Mouse (Mus musculus): ENCODE measurements at regions not wholly inside any gene's neighbourhood (a gene's known extent, or its start where the extent isn't known, plus 50 kb on each side); places are given as distances from the start of the nearest gene placed in this dataset.

- no peaks in the 10 kb centered on the region for H3K79me2 ChIP-seq (ENCODE audit: control insufficient read depth, insufficient read depth)
- H3K36me3 ChIP-seq (ENCODE audit: control insufficient read depth, insufficient read depth) = no peaks in the 10 kb centered on the region
- no peak overlapping the region for H3K4me2 ChIP-seq (ENCODE audit: low read depth)
- no peaks in the 10 kb centered on the region for H3K27me3 ChIP-seq (ENCODE audit: control insufficient read depth, insufficient read depth, insufficient read length)
- no peak overlapping the region for H3K4me3 ChIP-seq
- TF ChIP-seq POLR2AphosphoS2 (IDR thresholded peaks at IDR 0.05; ENCODE audit: insufficient read length, low read depth) = no peak
- TF ChIP-seq USF1 (IDR thresholded peaks at IDR 0.05; ENCODE audit: low read depth) = no peak
- peak in 1 of 3 experiments; percentile 64 for TF ChIP-seq MYOG (IDR thresholded peaks at IDR 0.05; ENCODE audit: control insufficient read depth in 1 of 3, insufficient read depth in 1 of 3, insufficient read length in 2 of 3, low read depth in 2 of 3)
- TF ChIP-seq E2F4 (IDR thresholded peaks at IDR 0.05; ENCODE audit: insufficient read depth) = no peak
- peak in 2 of 3 experiments; percentile 36 to 59 for TF ChIP-seq MYOD1 (IDR thresholded peaks at IDR 0.05; ENCODE audit: control insufficient read depth in 1 of 3, insufficient read length in 2 of 3, low read depth in 2 of 3)
- no peak for TF ChIP-seq TCF3 (IDR thresholded peaks at IDR 0.05; ENCODE audit: insufficient read length, low read depth)
- no peak overlapping the region for H3ac ChIP-seq (ENCODE audit: control insufficient read depth, insufficient read length)
These were observed 129.9 kb upstream of the Eya4 start for GRCm38 (mm10) chr10:23480474-23480873.

DNA sequence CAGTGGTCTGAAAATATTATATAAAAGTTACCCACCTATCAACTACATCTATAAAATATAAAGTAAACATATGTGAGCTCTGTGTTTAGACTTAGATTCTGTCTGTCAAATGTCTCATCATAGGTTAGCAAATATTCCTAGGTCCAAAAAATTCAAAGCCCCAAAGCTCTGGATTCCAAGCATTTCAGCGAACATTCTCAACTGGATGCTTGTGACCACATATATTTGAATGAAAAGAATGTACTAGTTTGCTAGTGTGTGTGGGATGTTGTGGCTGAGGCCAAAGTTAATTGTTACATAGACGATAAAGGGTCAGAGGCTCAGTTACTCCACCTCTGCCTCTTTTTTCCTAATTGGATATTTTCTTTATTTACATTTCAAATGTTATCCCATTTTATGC is 128.3 kb upstream of the Eya4 start:
- Histone ChIP-seq H3K79me2 (ENCODE audit: control insufficient read depth, insufficient read depth) (no peaks in the 10 kb centered on the region), H3K4me2 (ENCODE audit: low read depth) (no peak overlapping the region), H3K4me3 (no peak overlapping the region), H3K27me3 (ENCODE audit: control insufficient read depth, insufficient read depth, insufficient read length) (no peaks in the 10 kb centered on the region), H3ac (ENCODE audit: control insufficient read depth, insufficient read length) (no peak overlapping the region), H3K36me3 (ENCODE audit: control insufficient read depth, insufficient read depth) (no peaks in the 10 kb centered on the region)
- TF ChIP-seq MYOD1 (IDR thresholded peaks at IDR 0.05; ENCODE audit: control insufficient read depth in 1 of 3, insufficient read length in 2 of 3, low read depth in 2 of 3) (no peak), TCF12 (IDR thresholded peaks at IDR 0.05; ENCODE audit: insufficient read depth, poor library complexity, severe bottlenecking) (no peak), MAX (IDR thresholded peaks at IDR 0.05; ENCODE audit: low read depth) (no peak), POLR2A (IDR thresholded peaks at IDR 0.05; ENCODE audit: insufficient read length, low read depth) (no peak), SRF (IDR thresholded peaks at IDR 0.05; ENCODE audit: control insufficient read depth, insufficient read length, low read depth) (no peak), CEBPB (IDR thresholded peaks at IDR 0.05; ENCODE audit: insufficient read depth, poor library complexity, severe bottlenecking) (no peak), USF1 (IDR thresholded peaks at IDR 0.05; ENCODE audit: low read depth) (no peak), MYOG (IDR thresholded peaks at IDR 0.05; ENCODE audit: control insufficient read depth in 1 of 3, insufficient read depth in 1 of 3, insufficient read length in 2 of 3, low read depth in 2 of 3) (no peak), TCF3 (IDR thresholded peaks at IDR 0.05; ENCODE audit: insufficient read length, low read depth) (no peak), E2F4 (IDR thresholded peaks at IDR 0.05; ENCODE audit: insufficient read depth) (no peak), POLR2AphosphoS2 (IDR thresholded peaks at IDR 0.05; ENCODE audit: insufficient read length, low read depth) (no peak), REST (IDR thresholded peaks at IDR 0.05; ENCODE audit: insufficient read depth, insufficient read length) (no peak)

- H3K4me3 ChIP-seq = no peak overlapping the region
- H3K36me3 ChIP-seq (ENCODE audit: control insufficient read depth, insufficient read depth) = no peaks in the 10 kb centered on the region
- no peak overlapping the region for H3K4me2 ChIP-seq (ENCODE audit: low read depth)
- H3ac ChIP-seq (ENCODE audit: control insufficient read depth, insufficient read length) = no peak overlapping the region
- no peak for TF ChIP-seq SRF (IDR thresholded peaks at IDR 0.05; ENCODE audit: control insufficient read depth, insufficient read length, low read depth)
- TF ChIP-seq REST (IDR thresholded peaks at IDR 0.05; ENCODE audit: insufficient read depth, insufficient read length) = no peak
- TF ChIP-seq MYOG (IDR thresholded peaks at IDR 0.05; ENCODE audit: control insufficient read depth in 1 of 3, insufficient read depth in 1 of 3, insufficient read length in 2 of 3, low read depth in 2 of 3) = no peak
- no peak for TF ChIP-seq POLR2A (IDR thresholded peaks at IDR 0.05; ENCODE audit: insufficient read length, low read depth)
- TF ChIP-seq CEBPB (IDR thresholded peaks at IDR 0.05; ENCODE audit: insufficient read depth, poor library complexity, severe bottlenecking) = no peak
- TF ChIP-seq MYOD1 (IDR thresholded peaks at IDR 0.05; ENCODE audit: control insufficient read depth in 1 of 3, insufficient read length in 2 of 3, low read depth in 2 of 3) = no peak
- TF ChIP-seq USF1 (IDR thresholded peaks at IDR 0.05; ENCODE audit: low read depth) = no peak
- TF ChIP-seq POLR2AphosphoS2 (IDR thresholded peaks at IDR 0.05; ENCODE audit: insufficient read length, low read depth) = no peak
- TF ChIP-seq TCF3 (IDR thresholded peaks at IDR 0.05; ENCODE audit: insufficient read length, low read depth) = no peak
- TF ChIP-seq E2F4 (IDR thresholded peaks at IDR 0.05; ENCODE audit: insufficient read depth) = no peak
- no peak for TF ChIP-seq TCF12 (IDR thresholded peaks at IDR 0.05; ENCODE audit: insufficient read depth, poor library complexity, severe bottlenecking)
- H3K27me3 ChIP-seq (ENCODE audit: control insufficient read depth, insufficient read depth, insufficient read length) = no peaks in the 10 kb centered on the region
- no peaks in the 10 kb centered on the region for H3K79me2 ChIP-seq (ENCODE audit: control insufficient read depth, insufficient read depth)
These were observed 126.5 kb upstream of the Eya4 start for GRCm38 (mm10) chr10:23477104-23477503.

DNA sequence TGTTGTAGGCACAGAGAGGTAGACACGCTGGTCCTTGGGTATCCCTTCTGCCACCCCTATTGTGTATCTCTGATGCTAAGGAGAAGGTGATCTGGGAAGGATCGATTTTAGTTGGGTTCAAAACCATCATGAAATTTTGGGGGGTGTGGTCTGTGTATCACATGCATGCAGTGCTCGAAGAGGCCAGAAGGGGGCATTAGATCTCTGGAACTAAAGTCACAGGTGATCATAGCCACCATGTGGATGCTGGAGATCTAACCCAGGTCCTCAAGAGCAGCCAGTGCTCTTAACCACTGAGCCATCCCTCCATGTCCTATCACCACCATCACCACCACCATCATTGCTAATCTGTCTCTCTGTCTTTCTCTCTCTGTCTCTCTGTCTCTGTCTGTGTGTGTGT is 100.4 kb upstream of the Eya4 start:
- Histone ChIP-seq H3K36me3 (ENCODE audit: control insufficient read depth, insufficient read depth) (no peaks in the 10 kb centered on the region), H3K4me3 (peak overlapping the region; percentile 15), H3K27me3 (ENCODE audit: control insufficient read depth, insufficient read depth, insufficient read length) (no peaks in the 10 kb centered on the region), H3K79me2 (ENCODE audit: control insufficient read depth, insufficient read depth) (no peaks in the 10 kb centered on the region), H3K4me2 (ENCODE audit: low read depth) (peak overlapping the region; percentile 99), H3ac (ENCODE audit: control insufficient read depth, insufficient read length) (no peak overlapping the region)
- TF ChIP-seq USF1 (IDR thresholded peaks at IDR 0.05; ENCODE audit: low read depth) (no peak), TCF3 (IDR thresholded peaks at IDR 0.05; ENCODE audit: insufficient read length, low read depth) (no peak), MAX (IDR thresholded peaks at IDR 0.05; ENCODE audit: low read depth) (no peak), SRF (IDR thresholded peaks at IDR 0.05; ENCODE audit: control insufficient read depth, insufficient read length, low read depth) (no peak), CEBPB (IDR thresholded peaks at IDR 0.05; ENCODE audit: insufficient read depth, poor library complexity, severe bottlenecking) (no peak)

GRCm38 (mm10) chr10:23450647-23450979 is 100.0 kb upstream of the Eya4 start:
- peak overlapping the region; percentile 15 for H3K4me3 ChIP-seq
- H3K36me3 ChIP-seq (ENCODE audit: control insufficient read depth, insufficient read depth) = no peaks in the 10 kb centered on the region
- TF ChIP-seq CEBPB (IDR thresholded peaks at IDR 0.05; ENCODE audit: insufficient read depth, poor library complexity, severe bottlenecking) (no peak), TCF12 (IDR thresholded peaks at IDR 0.05; ENCODE audit: insufficient read depth, poor library complexity, severe bottlenecking) (no peak), POLR2AphosphoS2 (IDR thresholded peaks at IDR 0.05; ENCODE audit: insufficient read length, low read depth) (no peak), E2F4 (IDR thresholded peaks at IDR 0.05; ENCODE audit: insufficient read depth) (no peak), MYOD1 (IDR thresholded peaks at IDR 0.05; ENCODE audit: control insufficient read depth in 1 of 3, insufficient read length in 2 of 3, low read depth in 2 of 3) (peak in 2 of 3 experiments; percentile 62 to 86), SRF (IDR thresholded peaks at IDR 0.05; ENCODE audit: control insufficient read depth, insufficient read length, low read depth) (no peak), MYOG (IDR thresholded peaks at IDR 0.05; ENCODE audit: control insufficient read depth in 1 of 3, insufficient read depth in 1 of 3, insufficient read length in 2 of 3, low read depth in 2 of 3) (peak in 1 of 3 experiments; percentile 20)
- peak overlapping the region; percentile 99 for H3K4me2 ChIP-seq (ENCODE audit: low read depth)
- no peak overlapping the region for H3ac ChIP-seq (ENCODE audit: control insufficient read depth, insufficient read length)
- no peaks in the 10 kb centered on the region for H3K79me2 ChIP-seq (ENCODE audit: control insufficient read depth, insufficient read depth)
- no peaks in the 10 kb centered on the region for H3K27me3 ChIP-seq (ENCODE audit: control insufficient read depth, insufficient read depth, insufficient read length)

Data from myocyte (in vitro differentiated cells).